Mouse (Mus musculus): ENCODE data around the gene Scn3a. TPM values are rescaled to one million over a fixed set of nuclear protein-coding genes. Genes with fewer than 3 reads are reported as not detected.
A peak's percentile ranks its signal among the peaks of the same experiment; 100 is the strongest.

Gene Scn3a
- total and polyA plus RNA-seq, 2 experiments from 2014 or later, result 51.7 to 97.5 TPM

DNA sequence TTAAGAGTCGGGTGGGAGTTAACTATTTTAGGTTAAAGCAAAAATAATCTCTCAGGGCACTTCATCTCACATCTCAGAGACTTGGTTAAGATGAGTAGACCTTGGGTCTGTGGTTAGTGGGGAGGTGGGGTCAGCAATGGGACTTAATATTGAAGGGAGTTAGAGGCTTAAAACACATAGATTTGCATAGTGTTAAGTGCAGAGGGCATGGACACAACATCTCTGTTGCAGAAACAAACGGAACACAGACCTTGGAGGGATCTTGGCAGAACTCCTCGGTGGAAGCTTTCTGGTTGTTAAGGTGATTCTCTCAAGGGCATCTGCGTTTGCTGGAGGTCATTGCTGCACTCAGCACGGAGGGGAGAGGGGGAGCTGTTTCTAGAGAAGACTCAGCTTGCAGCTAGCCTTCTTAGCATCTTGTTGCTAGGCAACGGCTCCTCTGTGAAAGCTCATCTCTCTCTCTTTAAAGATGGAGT lies 152.6 kb downstream of the Scn3a start:
- peaks cover 3% of the 10 kb centered on the region; the same call in 1 of the 2 replicates for H3K4me1 ChIP-seq (ENCODE audit: insufficient read depth, low read length)
- peak; percentile 42 for TF ChIP-seq CTCF (IDR thresholded peaks at IDR 0.05)
- no peaks in the 10 kb centered on the region for H3K27me3 ChIP-seq (ENCODE audit: insufficient read depth, low read length)
- H3K4me2 ChIP-seq (ENCODE audit: low read depth, low read length, poor library complexity, severe bottlenecking), result peak overlapping the region; percentile 47
- no peaks in the 10 kb centered on the region for H3K36me3 ChIP-seq (ENCODE audit: insufficient read depth, low read length)
- H3K9ac ChIP-seq (replicated peaks; ENCODE audit: low read length, poor library complexity, severe bottlenecking), result 0 out of 2 replicates have a peak overlapping the region, but pooled peaks have one; percentile 33
- ATAC-seq (ENCODE audit: low FRiP score) (peak; percentile 88), DNase-seq (ENCODE audit: low spot score) (peak; percentile 96)
- 2% methylated on average over 6 of the region's 6 CpGs for WGBS
- peak overlapping the region; percentile 23 for H3K4me3 ChIP-seq (ENCODE audit: low read depth, low read length)
- peak overlapping the region; percentile 87 for H3K27ac ChIP-seq (ENCODE audit: low read depth, low read length)
- H3K9me3 ChIP-seq (ENCODE audit: low read length), result no peaks in the 10 kb centered on the region

- Histone ChIP-seq H3K27ac (ENCODE audit: low read depth, low read length) (peak overlapping the region; percentile 87), H3K4me2 (ENCODE audit: low read depth, low read length, poor library complexity, severe bottlenecking) (peak overlapping the region; percentile 47)
- WGBS, result under 1% methylated on average over 7 of the region's 7 CpGs
Measured at GRCm38 (mm10) chr2:65414237-65414636, 153.2 kb downstream of the Scn3a start.

GRCm38 (mm10) chr2:65413746-65414145 lies 153.7 kb downstream of the Scn3a start:
- peak; percentile 82 for TF ChIP-seq CTCF (IDR thresholded peaks at IDR 0.05)
- H3K9me3 ChIP-seq (ENCODE audit: low read length), result no peaks in the 10 kb centered on the region

More at GRCm38 (mm10) chr2:65414237-65414636, 153.2 kb downstream of the Scn3a start:
- peak overlapping the region; percentile 23 for H3K4me3 ChIP-seq (ENCODE audit: low read depth, low read length)
- ATAC-seq (ENCODE audit: low FRiP score) (peak; percentile 81), DNase-seq (ENCODE audit: low spot score) (peak; percentile 73)
- H3K4me1 ChIP-seq (ENCODE audit: insufficient read depth, low read length), result peaks cover 3% of the 10 kb centered on the region; the same call in 1 of the 2 replicates
- H3K9me3 ChIP-seq (ENCODE audit: low read length), result no peaks in the 10 kb centered on the region
- H3K27me3 ChIP-seq (ENCODE audit: insufficient read depth, low read length), result no peaks in the 10 kb centered on the region
- no peaks in the 10 kb centered on the region for H3K36me3 ChIP-seq (ENCODE audit: insufficient read depth, low read length)
- no peak for TF ChIP-seq CTCF (IDR thresholded peaks at IDR 0.05)
- 0 out of 2 replicates have a peak overlapping the region, but pooled peaks have one; percentile 36 for H3K9ac ChIP-seq (replicated peaks; ENCODE audit: low read length, poor library complexity, severe bottlenecking)

More at GRCm38 (mm10) chr2:65413746-65414145, 153.7 kb downstream of the Scn3a start:
- Histone ChIP-seq H3K36me3 (ENCODE audit: insufficient read depth, low read length) (no peaks in the 10 kb centered on the region), H3K27me3 (ENCODE audit: insufficient read depth, low read length) (no peaks in the 10 kb centered on the region), H3K9ac (replicated peaks; ENCODE audit: low read length, poor library complexity, severe bottlenecking) (peak overlapping the region; percentile 36; the same call in 1 of the 2 replicates), H3K27ac (ENCODE audit: low read depth, low read length) (peak overlapping the region; percentile 87), H3K4me3 (ENCODE audit: low read depth, low read length) (peak overlapping the region; percentile 21), H3K4me2 (ENCODE audit: low read depth, low read length, poor library complexity, severe bottlenecking) (peak overlapping the region; percentile 47), H3K4me1 (ENCODE audit: insufficient read depth, low read length) (peaks cover 3% of the 10 kb centered on the region; the same call in 1 of the 2 replicates)
- DNase-seq (ENCODE audit: low spot score) (peak; percentile 84), ATAC-seq (ENCODE audit: low FRiP score) (peak; percentile 42)
- WGBS, result 0% methylated on average over 3 of the region's 3 CpGs

Other genes starting within 250 kb of the Scn3a start
- 3.3 and 4.0 TPM in 2 replicates for gene Slc38a11, start 203.6 kb downstream of the Scn3a start, total RNA-seq (2014; rRNA removed)
- 1.0 and 1.3 TPM in 2 replicates for gene Slc38a11, start 203.6 kb downstream of the Scn3a start, polyA plus RNA-seq (2015; fragmentation: Nextera tagmentation; extraction: Ambion mirVana)
- 105 and 143 TPM in 2 replicates for gene Scn2a, start 53.1 kb upstream of the Scn3a start, total RNA-seq (2014; rRNA removed)
- gene Scn2a, start 53.1 kb upstream of the Scn3a start, polyA plus RNA-seq (2015; fragmentation: Nextera tagmentation; extraction: Ambion mirVana), result 58.8 and 65.6 TPM in 2 replicates

All from midbrain, postnatal 0 days (tissue).